Mouse (Mus musculus): ENCODE measurements around the gene Soga1. TPM values are rescaled to one million over a fixed set of nuclear protein-coding genes. Genes with fewer than 3 reads are reported as not detected.

The Soga1 gene
- polyA plus RNA-seq, 1 experiment from 2014 or later: 5.9 TPM

DNA sequence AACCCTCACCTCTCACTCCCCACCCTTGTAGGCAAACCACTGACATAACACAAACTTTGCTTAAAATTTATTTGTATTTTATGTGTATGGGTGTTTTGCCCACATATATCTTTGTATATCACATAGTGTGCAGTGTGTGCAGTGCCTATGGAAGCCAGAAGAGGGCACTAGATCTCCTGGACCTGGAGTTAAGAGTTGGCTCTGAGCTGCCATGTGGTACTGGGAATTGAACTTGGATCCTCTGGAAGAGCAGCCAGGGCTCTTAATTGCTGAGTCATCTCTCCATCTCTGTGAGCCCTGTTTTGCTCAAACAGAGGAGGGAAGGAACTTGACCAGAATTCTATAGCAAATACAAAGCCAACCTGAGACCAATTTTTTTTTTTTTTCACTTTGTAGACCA lies 35.1 kb downstream of the Soga1 start:
- no peak overlapping the region for H3K4me3 ChIP-seq (ENCODE audit: low read depth, low read length)
- DNase-seq (ENCODE audit: low spot score) (no peak), ATAC-seq (no peak)
- no peaks in the 10 kb centered on the region for H3K9me3 ChIP-seq (replicated peaks; ENCODE audit: control insufficient read depth, low read length)
- H3K27ac ChIP-seq (ENCODE audit: low read depth, low read length): no peak overlapping the region
- H3K4me1 ChIP-seq (ENCODE audit: control insufficient read depth, insufficient read depth, low read length): peaks cover 12% of the 10 kb centered on the region
- H3K36me3 ChIP-seq (ENCODE audit: control insufficient read depth, insufficient read depth, low read length): peaks cover 71% of the 10 kb centered on the region
- H3K4me2 ChIP-seq (ENCODE audit: low read length): no peak overlapping the region
- no peak overlapping the region for H3K9ac ChIP-seq (ENCODE audit: low read length)
- no peaks in the 10 kb centered on the region for H3K27me3 ChIP-seq (replicated peaks; ENCODE audit: control insufficient read depth, insufficient read depth, low read length)

GRCm38 (mm10) chr2:157043556-157043955 lies 35.5 kb downstream of the Soga1 start:
- peaks cover 7% of the 10 kb centered on the region for H3K4me1 ChIP-seq (ENCODE audit: control insufficient read depth, insufficient read depth, low read length)
- ATAC-seq (no peak), DNase-seq (ENCODE audit: low spot score) (peak; percentile 62)
- H3K4me3 ChIP-seq (ENCODE audit: low read depth, low read length): no peak overlapping the region
- no peaks in the 10 kb centered on the region for H3K9me3 ChIP-seq (replicated peaks; ENCODE audit: control insufficient read depth, low read length)
- WGBS: 81% methylated on average over 8 of the region's 8 CpGs
- no peak overlapping the region for H3K4me2 ChIP-seq (ENCODE audit: low read length)
- no peak overlapping the region for H3K27ac ChIP-seq (ENCODE audit: low read depth, low read length)
- no peaks in the 10 kb centered on the region for H3K27me3 ChIP-seq (replicated peaks; ENCODE audit: control insufficient read depth, insufficient read depth, low read length)
- no peak overlapping the region for H3K9ac ChIP-seq (ENCODE audit: low read length)
- peaks cover 71% of the 10 kb centered on the region for H3K36me3 ChIP-seq (ENCODE audit: control insufficient read depth, insufficient read depth, low read length)

DNA sequence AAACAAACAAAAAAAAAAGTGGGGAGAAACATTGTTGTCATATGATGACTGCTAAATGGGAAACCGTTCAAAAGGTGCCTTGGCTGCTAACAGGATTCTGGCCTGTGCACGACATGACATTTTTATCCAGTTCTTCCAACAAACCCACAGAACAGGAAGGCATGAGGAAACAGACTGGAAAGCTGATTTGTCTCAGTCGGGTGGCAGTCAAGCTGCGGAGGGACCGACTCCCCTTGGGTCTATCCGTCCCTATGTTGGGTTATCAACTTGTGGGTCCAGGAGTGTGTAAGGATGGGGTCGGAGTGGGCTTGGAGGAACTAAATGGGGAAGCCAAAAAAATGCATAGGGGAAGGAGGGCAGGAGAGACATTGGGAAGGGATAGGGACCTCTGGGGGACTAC lies 37.6 kb downstream of the Soga1 start:
- DNase-seq (ENCODE audit: low spot score): no peak
- H3K27me3 ChIP-seq (replicated peaks; ENCODE audit: control insufficient read depth, insufficient read depth, low read length): no peaks in the 10 kb centered on the region
- no peak overlapping the region for H3K4me2 ChIP-seq (ENCODE audit: low read length)
- H3K9me3 ChIP-seq (replicated peaks; ENCODE audit: control insufficient read depth, low read length): no peaks in the 10 kb centered on the region
- H3K36me3 ChIP-seq (ENCODE audit: control insufficient read depth, insufficient read depth, low read length): peaks cover 81% of the 10 kb centered on the region
- H3K4me1 ChIP-seq (ENCODE audit: control insufficient read depth, insufficient read depth, low read length): no peaks in the 10 kb centered on the region
- no peak for ATAC-seq
- no peak overlapping the region for H3K9ac ChIP-seq (ENCODE audit: low read length)
- no peak overlapping the region for H3K27ac ChIP-seq (ENCODE audit: low read depth, low read length)
- WGBS: 94% methylated on average over 7 of the region's 7 CpGs
- no peak overlapping the region for H3K4me3 ChIP-seq (ENCODE audit: low read depth, low read length)

DNA sequence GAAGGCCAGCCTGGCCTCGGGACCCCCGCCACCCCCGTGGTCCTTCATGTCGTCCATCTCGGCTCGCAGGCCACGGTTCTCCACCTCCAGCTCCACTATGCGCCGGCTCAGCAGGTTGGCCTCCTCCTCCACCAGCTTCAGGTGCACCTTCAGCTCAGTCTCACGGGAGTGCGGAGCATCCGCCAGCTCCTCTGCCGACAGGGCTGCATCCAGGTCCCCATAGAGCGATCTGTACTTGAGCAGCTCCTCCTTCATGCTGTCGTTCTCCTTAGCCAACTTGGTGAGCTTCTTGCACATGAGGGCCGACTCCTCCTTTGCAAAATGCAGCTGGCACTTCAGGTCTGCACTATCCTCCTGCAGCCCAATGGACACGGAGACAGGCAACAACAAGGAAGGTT lies 38.4 kb downstream of the Soga1 start:
- no peak for DNase-seq (ENCODE audit: low spot score)
- H3K27me3 ChIP-seq (replicated peaks; ENCODE audit: control insufficient read depth, insufficient read depth, low read length): no peaks in the 10 kb centered on the region
- H3K9ac ChIP-seq (ENCODE audit: low read length): no peak overlapping the region
- no peak overlapping the region for H3K4me3 ChIP-seq (ENCODE audit: low read depth, low read length)
- peaks cover 82% of the 10 kb centered on the region for H3K36me3 ChIP-seq (ENCODE audit: control insufficient read depth, insufficient read depth, low read length)
- H3K9me3 ChIP-seq (replicated peaks; ENCODE audit: control insufficient read depth, low read length): no peaks in the 10 kb centered on the region
- no peak overlapping the region for H3K27ac ChIP-seq (ENCODE audit: low read depth, low read length)
- H3K4me1 ChIP-seq (ENCODE audit: control insufficient read depth, insufficient read depth, low read length): no peaks in the 10 kb centered on the region
- 84% methylated on average over 17 of the region's 17 CpGs for WGBS
- H3K4me2 ChIP-seq (ENCODE audit: low read length): no peak overlapping the region
- ATAC-seq: no peak

DNA sequence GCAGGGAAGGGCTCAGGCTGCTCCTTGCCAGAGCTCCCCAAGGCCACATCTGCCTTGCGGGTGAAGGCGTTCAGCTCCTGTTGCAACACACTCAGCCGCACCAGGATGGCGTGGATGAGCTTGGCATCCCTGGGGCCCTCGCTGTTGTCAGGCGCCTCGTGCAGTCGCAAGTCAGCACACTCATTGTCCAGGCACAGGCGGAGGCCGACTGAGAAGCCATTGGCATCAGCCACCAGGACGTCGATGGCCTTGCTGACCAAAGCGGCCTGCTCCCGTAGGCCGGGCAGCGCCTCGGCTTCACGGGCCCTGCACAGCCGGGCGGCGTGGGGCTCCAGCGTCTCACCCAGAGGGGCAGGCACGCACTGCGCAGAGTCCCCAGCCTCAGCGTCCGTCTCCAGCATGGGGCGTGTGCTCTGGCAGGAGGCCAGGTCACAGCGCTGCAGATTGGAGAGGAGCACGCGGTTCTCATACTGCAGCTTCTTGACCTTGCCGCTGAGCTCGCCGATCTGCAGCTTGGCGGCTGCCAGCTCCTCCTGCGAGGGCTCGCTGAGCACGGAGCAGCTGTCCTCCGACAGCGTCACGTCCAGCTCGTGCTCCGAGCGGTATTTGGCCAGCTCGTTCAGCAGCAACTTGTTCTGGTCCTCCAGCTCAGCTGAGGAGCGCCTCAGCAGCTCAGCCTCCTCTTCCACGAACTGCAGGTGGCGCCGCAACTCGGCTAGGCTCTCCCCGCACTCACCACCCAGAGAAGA lies 39.0 kb downstream of the Soga1 start:
- no peak overlapping the region for H3K27ac ChIP-seq (ENCODE audit: low read depth, low read length)
- no peak overlapping the region for H3K9ac ChIP-seq (ENCODE audit: low read length)
- ATAC-seq (no peak), DNase-seq (ENCODE audit: low spot score) (no peak)
- H3K36me3 ChIP-seq (ENCODE audit: control insufficient read depth, insufficient read depth, low read length): peaks cover 82% of the 10 kb centered on the region
- WGBS: 85% methylated on average over 49 of the region's 50 CpGs
- H3K4me3 ChIP-seq (ENCODE audit: low read depth, low read length): no peak overlapping the region
- H3K9me3 ChIP-seq (replicated peaks; ENCODE audit: control insufficient read depth, low read length): no peaks in the 10 kb centered on the region
- H3K27me3 ChIP-seq (replicated peaks; ENCODE audit: control insufficient read depth, insufficient read depth, low read length): no peaks in the 10 kb centered on the region
- H3K4me1 ChIP-seq (ENCODE audit: control insufficient read depth, insufficient read depth, low read length): no peaks in the 10 kb centered on the region
- no peak overlapping the region for H3K4me2 ChIP-seq (ENCODE audit: low read length)

DNA sequence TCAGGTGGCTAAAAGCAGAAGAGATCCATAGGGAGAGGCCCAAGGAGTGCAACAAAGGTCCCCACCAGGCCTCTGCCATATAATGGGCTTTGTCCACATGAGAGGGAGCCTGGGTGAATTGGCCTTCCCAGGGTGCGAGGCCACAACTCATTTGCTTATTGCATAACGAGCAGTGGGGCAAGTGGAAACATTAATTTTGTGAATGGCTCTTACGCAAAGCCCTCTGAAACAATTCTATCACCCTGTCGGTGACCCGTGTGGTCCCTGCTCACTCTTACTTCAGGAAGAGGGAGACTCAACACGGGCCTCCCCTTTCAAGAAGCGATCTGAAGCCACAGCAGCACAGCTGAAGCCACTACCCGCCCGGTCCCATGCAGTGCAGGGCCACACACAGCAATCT lies 41.8 kb downstream of the Soga1 start:
- H3K9me3 ChIP-seq (replicated peaks; ENCODE audit: control insufficient read depth, low read length): no peaks in the 10 kb centered on the region
- H3K27me3 ChIP-seq (replicated peaks; ENCODE audit: control insufficient read depth, insufficient read depth, low read length): no peaks in the 10 kb centered on the region
- H3K9ac ChIP-seq (ENCODE audit: low read length): no peak overlapping the region
- no peak overlapping the region for H3K4me2 ChIP-seq (ENCODE audit: low read length)
- H3K4me3 ChIP-seq (ENCODE audit: low read depth, low read length): no peak overlapping the region
- DNase-seq (ENCODE audit: low spot score) (no peak), ATAC-seq (no peak)
- 44% methylated on average over 9 of the region's 9 CpGs for WGBS
- no peaks in the 10 kb centered on the region for H3K4me1 ChIP-seq (ENCODE audit: control insufficient read depth, insufficient read depth, low read length)
- H3K27ac ChIP-seq (ENCODE audit: low read depth, low read length): no peak overlapping the region
- peaks cover 85% of the 10 kb centered on the region for H3K36me3 ChIP-seq (ENCODE audit: control insufficient read depth, insufficient read depth, low read length)

DNA sequence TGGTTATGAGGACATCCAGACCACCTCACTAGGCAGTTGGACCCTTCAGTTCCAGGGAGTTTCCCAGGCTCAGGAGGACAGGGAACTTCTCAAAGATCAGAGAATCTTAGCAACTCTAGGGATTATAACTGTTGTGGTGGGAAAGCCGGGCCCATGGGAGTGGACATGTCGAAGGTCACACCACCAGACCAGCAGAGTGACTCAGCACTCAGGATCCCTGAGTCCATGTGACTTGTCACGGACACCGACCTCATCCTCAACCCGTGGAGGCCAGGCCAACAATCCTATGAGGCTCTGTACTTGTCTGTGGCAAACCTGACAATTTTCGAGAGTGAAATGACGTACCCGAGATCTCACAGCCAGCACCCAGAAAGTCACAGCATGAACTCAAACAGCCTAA lies 42.7 kb downstream of the Soga1 start:
- H3K36me3 ChIP-seq (ENCODE audit: control insufficient read depth, insufficient read depth, low read length): peaks cover 85% of the 10 kb centered on the region
- H3K4me1 ChIP-seq (ENCODE audit: control insufficient read depth, insufficient read depth, low read length): no peaks in the 10 kb centered on the region
- ATAC-seq (no peak), DNase-seq (ENCODE audit: low spot score) (no peak)
- H3K9me3 ChIP-seq (replicated peaks; ENCODE audit: control insufficient read depth, low read length): no peaks in the 10 kb centered on the region
- H3K4me3 ChIP-seq (ENCODE audit: low read depth, low read length): no peak overlapping the region
- H3K27me3 ChIP-seq (replicated peaks; ENCODE audit: control insufficient read depth, insufficient read depth, low read length): no peaks in the 10 kb centered on the region
- H3K27ac ChIP-seq (ENCODE audit: low read depth, low read length): no peak overlapping the region
- 93% methylated on average over 8 of the region's 8 CpGs for WGBS
- no peak overlapping the region for H3K4me2 ChIP-seq (ENCODE audit: low read length)
- H3K9ac ChIP-seq (ENCODE audit: low read length): no peak overlapping the region

GRCm38 (mm10) chr2:157035371-157035770 lies 43.7 kb downstream of the Soga1 start:
- no peaks in the 10 kb centered on the region for H3K9me3 ChIP-seq (replicated peaks; ENCODE audit: control insufficient read depth, low read length)
- no peak overlapping the region for H3K4me2 ChIP-seq (ENCODE audit: low read length)
- H3K4me1 ChIP-seq (ENCODE audit: control insufficient read depth, insufficient read depth, low read length): no peaks in the 10 kb centered on the region
- H3K27me3 ChIP-seq (replicated peaks; ENCODE audit: control insufficient read depth, insufficient read depth, low read length): no peaks in the 10 kb centered on the region
- H3K9ac ChIP-seq (ENCODE audit: low read length): no peak overlapping the region
- no peak overlapping the region for H3K27ac ChIP-seq (ENCODE audit: low read depth, low read length)
- ATAC-seq (no peak), DNase-seq (ENCODE audit: low spot score) (no peak)
- no peak overlapping the region for H3K4me3 ChIP-seq (ENCODE audit: low read depth, low read length)
- 96% methylated on average over 7 of the region's 7 CpGs for WGBS
- H3K36me3 ChIP-seq (ENCODE audit: control insufficient read depth, insufficient read depth, low read length): peaks cover 84% of the 10 kb centered on the region

DNA sequence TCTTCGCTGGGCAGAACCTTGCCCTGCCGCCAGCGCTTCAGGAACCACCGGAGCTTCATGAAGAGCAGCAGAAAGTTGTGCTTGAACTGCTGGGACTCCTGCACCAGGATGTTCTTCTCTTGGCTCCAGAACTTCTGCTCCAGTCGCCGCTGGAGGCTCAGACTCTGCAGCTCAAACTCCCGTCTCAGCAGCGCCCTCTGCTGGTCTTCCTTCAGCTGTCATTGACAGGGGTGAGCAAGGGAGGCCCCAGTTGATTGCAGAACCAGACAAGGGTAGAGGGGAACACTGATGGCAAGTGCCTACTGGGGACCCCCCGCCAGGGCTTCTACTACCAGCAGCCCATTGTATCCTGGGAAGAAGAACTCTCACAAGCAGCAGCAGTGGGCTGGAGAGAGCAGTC lies 48.2 kb downstream of the Soga1 start:
- no peak overlapping the region for H3K4me2 ChIP-seq (ENCODE audit: low read length)
- no peak overlapping the region for H3K27ac ChIP-seq (ENCODE audit: low read depth, low read length)
- ATAC-seq (peak; percentile 72), DNase-seq (ENCODE audit: low spot score) (peak; percentile 87)
- no peaks in the 10 kb centered on the region for H3K4me1 ChIP-seq (ENCODE audit: control insufficient read depth, insufficient read depth, low read length)
- no peak overlapping the region for H3K4me3 ChIP-seq (ENCODE audit: low read depth, low read length)
- H3K9ac ChIP-seq (ENCODE audit: low read length): no peak overlapping the region
- 47% methylated on average over 9 of the region's 9 CpGs for WGBS
- no peaks in the 10 kb centered on the region for H3K9me3 ChIP-seq (replicated peaks; ENCODE audit: control insufficient read depth, low read length)
- no peaks in the 10 kb centered on the region for H3K27me3 ChIP-seq (replicated peaks; ENCODE audit: control insufficient read depth, insufficient read depth, low read length)
- peaks cover 84% of the 10 kb centered on the region for H3K36me3 ChIP-seq (ENCODE audit: control insufficient read depth, insufficient read depth, low read length)
